Comparison of ENCODE assay signal across 13 mouse cellular contexts in the genomic region with DNA sequence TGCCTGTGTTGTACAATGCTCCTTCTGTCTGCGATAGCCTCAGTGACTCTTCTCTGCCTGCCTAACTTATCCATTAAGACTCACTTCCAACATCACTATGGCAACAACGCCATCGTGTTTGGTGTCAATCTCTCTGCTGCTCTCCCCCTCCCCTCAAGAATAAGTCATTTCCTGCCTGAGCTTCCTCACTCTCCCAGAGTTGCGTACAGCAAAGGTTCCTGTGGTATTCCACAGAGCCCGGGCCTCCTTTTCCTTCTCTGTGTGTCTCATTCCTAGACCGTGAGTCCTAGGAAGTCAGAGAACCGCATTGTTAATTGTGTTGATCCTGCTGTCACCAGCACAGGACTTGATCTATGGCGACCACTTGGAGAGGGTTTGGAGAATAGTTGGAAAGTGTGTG. TPM values are rescaled to one million over a fixed set of nuclear protein-coding genes. Genes with fewer than 3 reads are reported as not detected.
A peak's percentile ranks its signal among the peaks of the same experiment; 100 is the strongest.
DNase-seq lines count a peak whose midpoint lies in the region; ATAC-seq and TF ChIP-seq lines count a peak whose summit lies in the region.
"Had no signal": no experiment of that assay in that cellular context is flagged by ENCODE, and none has a peak within 500 bp of the region (broad histone marks: within the 10 kb centered on the region; RNA-seq: fewer than 3 reads in every experiment).

No protein-coding gene starts in this region.

- no peaks in the 10 kb centered on the region for H3K79me2 ChIP-seq in heart, adult 2 months (replicated peaks; ENCODE audit: control insufficient read depth, insufficient read depth, low read length)
- H3K79me2 ChIP-seq in macrophage (ENCODE audit: inconsistent target) = peaks cover 12% of the 10 kb centered on the region

- H3K36me3 ChIP-seq in heart, embryonic 14.5 days (ENCODE audit: control insufficient read depth, insufficient read depth, low read length) = no peaks in the 10 kb centered on the region
- H3K36me3 ChIP-seq in heart, adult 2 months (ENCODE audit: control insufficient read depth, insufficient read depth, low read length) = no peaks in the 10 kb centered on the region
- peaks cover 2% of the 10 kb centered on the region for H3K36me3 ChIP-seq in megakaryocyte, embryonic 14.5 days (replicated peaks; ENCODE audit: low read length)
- no peaks in the 10 kb centered on the region for H3K36me3 ChIP-seq in macrophage (ENCODE audit: inconsistent target)

- TF ChIP-seq CTCF in heart, adult 2 months (IDR thresholded peaks at IDR 0.05) = no peak

- H3K27ac ChIP-seq in heart, embryonic 14.5 days (replicated peaks in 1 of 2; ENCODE audit: control insufficient read depth in 1 of 2, insufficient read depth in 1 of 2, low read depth in 2 of 2, low read length in 2 of 2) = peak overlapping the region; percentile 37 to 68; a peak in 2 of 4 replicates
- no peak overlapping the region for H3K27ac ChIP-seq in heart, adult 2 months
- H3K27ac ChIP-seq in macrophage = peak overlapping the region; percentile 72
- H3K27ac ChIP-seq: forebrain, embryonic 13.5 days; gastrocnemius, adult 2 months had no signal

- TF ChIP-seq POLR2A in heart, adult 2 months (IDR thresholded peaks at IDR 0.05; ENCODE audit: insufficient read depth, low read depth, low read length) = no peak

- intact Hi-C loops in heart, adult 2 months (cut with DNase I) = no loop called here

- 0 out of 2 replicates have a peak overlapping the region, but pooled peaks have one; percentile 16 for H3K4me2 ChIP-seq in heart, embryonic 14.5 days (ENCODE audit: low read length)
- H3K4me2 ChIP-seq: forebrain, embryonic 13.5 days had no signal

- H3K4me1 ChIP-seq in heart, embryonic 14.5 days (ENCODE audit: control insufficient read depth in 2 of 2, insufficient read depth in 2 of 2, low read length in 2 of 2) = no peaks in the 10 kb centered on the region
- no peaks in the 10 kb centered on the region; the same call in 1 of the 2 replicates for H3K4me1 ChIP-seq in heart, adult 2 months (ENCODE audit: control insufficient read depth, insufficient read depth, low read length)
- peaks cover 85% of the 10 kb centered on the region for H3K4me1 ChIP-seq in megakaryocyte, embryonic 14.5 days

- no peak overlapping the region for H3K9ac ChIP-seq in heart, embryonic 14.5 days (ENCODE audit: low read length)
- H3K9ac ChIP-seq in heart, adult 2 months (ENCODE audit: low read depth, low read length) = no peak overlapping the region
- H3K9ac ChIP-seq: forebrain, embryonic 13.5 days had no signal

- no peak for TF ChIP-seq EP300 in heart, adult 2 months (IDR thresholded peaks at IDR 0.05; ENCODE audit: insufficient read depth, low read depth, low read length)

- H3K27me3 ChIP-seq in heart, embryonic 14.5 days (ENCODE audit: control insufficient read depth, insufficient read depth, low read length) = no peaks in the 10 kb centered on the region
- no peaks in the 10 kb centered on the region for H3K27me3 ChIP-seq in heart, adult 2 months (ENCODE audit: control insufficient read depth, insufficient read depth, low read length)
- no peaks in the 10 kb centered on the region for H3K27me3 ChIP-seq in megakaryocyte, embryonic 14.5 days (replicated peaks)

- no peak overlapping the region for H3K4me3 ChIP-seq in heart, embryonic 14.5 days (ENCODE audit: control insufficient read depth in 1 of 2, insufficient read depth in 1 of 2, low read depth in 1 of 2, low read length in 2 of 2)
- no peak overlapping the region for H3K4me3 ChIP-seq in heart, adult 2 months
- peak overlapping the region; percentile 64 for H3K4me3 ChIP-seq in megakaryocyte, embryonic 14.5 days (replicated peaks)
- H3K4me3 ChIP-seq in macrophage (ENCODE audit: inconsistent target) = no peak overlapping the region
- H3K4me3 ChIP-seq: forebrain, embryonic 13.5 days; gastrocnemius, adult 2 months had no signal

- 27% methylated on average over 8 of the region's 8 CpGs for WGBS in heart, embryonic 14.5 days
- 22% methylated on average over 8 of the region's 8 CpGs for WGBS in heart, adult 2 months
- 16% methylated on average over 8 of the region's 8 CpGs for whole genome bisulfite sequencing in macrophage (ENCODE audit: missing documents)

- no peak for DNase-seq in heart, adult 2 months
- no peak for DNase-seq in adrenal gland, postnatal 10 days
- no peak for DNase-seq in cerebellum, postnatal 10 days
- DNase-seq: cerebellum, postnatal 25 days; gastrocnemius, adult 2 months; kidney, adult 11 months; thymus, postnatal 14 days had no signal

- peak; percentile 68; the same call in 1 of the 2 replicates for ATAC-seq in heart, embryonic 14.5 days (ENCODE audit: insufficient number of reproducible peaks, insufficient read depth, low FRiP score, low read depth)
- no peak for ATAC-seq in megakaryocyte, adult 5-6 weeks (ENCODE audit: poor library complexity, severe bottlenecking)
- ATAC-seq in common myeloid progenitor, adult 5-6 weeks (replicated peaks; ENCODE audit: low read depth, poor library complexity, severe bottlenecking) = peak; percentile 31
- ATAC-seq: forebrain, embryonic 13.5 days had no signal

- H3K9me3 ChIP-seq in heart, embryonic 14.5 days (ENCODE audit: control insufficient read depth, low read length) = no peaks in the 10 kb centered on the region
- H3K9me3 ChIP-seq in megakaryocyte, embryonic 14.5 days = no peaks in the 10 kb centered on the region
- H3K9me3 ChIP-seq: forebrain, embryonic 13.5 days had no signal

RNA-seq across cellular contexts. Expression of gene Dock8, which starts 4.4 kb away (rescaled TPM):
- 2.9 and 4.6 TPM in 2 replicates for polyA plus RNA-seq in heart, embryonic 14.5 days (2014; fragmentation: Nextera tagmentation; extraction: Ambion mirVana)
- 10 to 100 TPM; 17.5 to 24.7 TPM for total RNA-seq in heart, adult 2 months (2021)
- 5.7 and 10.4 TPM in 2 replicates for polyA plus RNA-seq in heart, adult 2 months (2012; rRNA removed)
- polyA plus RNA-seq in megakaryocyte, embryonic 14.5 days (2012; ENCODE audit: insufficient read depth, low replicate concordance) = 7.9 and 18.0 TPM in 2 replicates
- total RNA-seq in megakaryocyte, adult 5-6 weeks (2015) = 168 and 172 TPM in 2 replicates
- total RNA-seq in megakaryocyte, adult 5-6 weeks (2017) = 89.8 and 102 TPM in 2 replicates
- 62.0 and 73.1 TPM in 2 replicates for total RNA-seq in common myeloid progenitor, adult 5-6 weeks (2017)
- 100 to 1,000 TPM in 21 of 26 experiments, 10 to 100 TPM in 5; 26.4 to 284 (median 186) TPM for total RNA-seq in macrophage (2018; cell fraction: chromatin; rRNA removed)
- total RNA-seq in macrophage (2018; cell fraction: cytosol; rRNA removed) = 100 to 1,000 TPM in 1 of 26 experiments, 10 to 100 TPM in 25; 43.4 to 106 (median 61.6) TPM
- total RNA-seq in macrophage (2018; cell fraction: nucleus; rRNA removed) = 100 to 1,000 TPM in 19 of 26 experiments, 10 to 100 TPM in 7; 29.5 to 215 (median 138) TPM
- 41.2 to 71.9 TPM (median 45.5 TPM) in 3 replicates for polyA plus RNA-seq in macrophage (2018)
- 10 to 100 TPM; 23.0 to 29.0 TPM for total RNA-seq in adrenal gland, postnatal 10 days (2021)

RNA-seq across cellular contexts. Expression of gene Cbwd1, which starts 33.5 kb away (rescaled TPM):
- 16.4 and 16.5 TPM in 2 replicates for polyA plus RNA-seq in heart, embryonic 14.5 days (2014; fragmentation: Nextera tagmentation; extraction: Ambion mirVana)
- total RNA-seq in heart, adult 2 months (2021) = 10 to 100 TPM in 1 of 2 experiments, 1 to 10 TPM in 1; 8.0 to 10.9 TPM
- 2.6 and 5.4 TPM in 2 replicates for polyA plus RNA-seq in heart, adult 2 months (2012; rRNA removed)
- 0.56 TPM in 1 of 2 replicates, not detected in the other for polyA plus RNA-seq in megakaryocyte, embryonic 14.5 days (2012; ENCODE audit: insufficient read depth, low replicate concordance)
- total RNA-seq in megakaryocyte, adult 5-6 weeks (2015) = 5.9 and 7.3 TPM in 2 replicates
- total RNA-seq in megakaryocyte, adult 5-6 weeks (2017) = 10.4 and 16.2 TPM in 2 replicates
- total RNA-seq in common myeloid progenitor, adult 5-6 weeks (2017) = 28.7 and 37.4 TPM in 2 replicates
- 10 to 100 TPM in 23 of 26 experiments, 1 to 10 TPM in 3; 6.4 to 31.6 (median 21.5) TPM for total RNA-seq in macrophage (2018; cell fraction: chromatin; rRNA removed)
- 10 to 100 TPM in 4 of 26 experiments, 1 to 10 TPM in 22; 5.7 to 12.2 (median 8.3) TPM for total RNA-seq in macrophage (2018; cell fraction: cytosol; rRNA removed)
- 10 to 100 TPM in 12 of 26 experiments, 1 to 10 TPM in 14; 2.2 to 19.5 (median 9.8) TPM for total RNA-seq in macrophage (2018; cell fraction: nucleus; rRNA removed)
- 8.8 to 12.9 TPM (median 11.9 TPM) in 3 replicates for polyA plus RNA-seq in macrophage (2018)
- 10 to 100 TPM; 13.1 to 15.0 TPM for total RNA-seq in adrenal gland, postnatal 10 days (2021)
